Mouse (Mus musculus) layer of hippocampus, postnatal 10 days (tissue): ENCODE measurements at regions not wholly inside any gene's neighbourhood (a gene's known extent, or its start where the extent isn't known, plus 50 kb on each side); places are given as distances from the start of the nearest gene placed in this dataset.
A peak's percentile ranks its signal among the peaks of the same experiment; 100 is the strongest.

Experiments used
- DNase-seq, 2 experiments: peaks; one replicate each; pipeline ENCODE4 v3.0.0; 2021; ENCODE audit warnings: low spot score in 2 of 2

DNA sequence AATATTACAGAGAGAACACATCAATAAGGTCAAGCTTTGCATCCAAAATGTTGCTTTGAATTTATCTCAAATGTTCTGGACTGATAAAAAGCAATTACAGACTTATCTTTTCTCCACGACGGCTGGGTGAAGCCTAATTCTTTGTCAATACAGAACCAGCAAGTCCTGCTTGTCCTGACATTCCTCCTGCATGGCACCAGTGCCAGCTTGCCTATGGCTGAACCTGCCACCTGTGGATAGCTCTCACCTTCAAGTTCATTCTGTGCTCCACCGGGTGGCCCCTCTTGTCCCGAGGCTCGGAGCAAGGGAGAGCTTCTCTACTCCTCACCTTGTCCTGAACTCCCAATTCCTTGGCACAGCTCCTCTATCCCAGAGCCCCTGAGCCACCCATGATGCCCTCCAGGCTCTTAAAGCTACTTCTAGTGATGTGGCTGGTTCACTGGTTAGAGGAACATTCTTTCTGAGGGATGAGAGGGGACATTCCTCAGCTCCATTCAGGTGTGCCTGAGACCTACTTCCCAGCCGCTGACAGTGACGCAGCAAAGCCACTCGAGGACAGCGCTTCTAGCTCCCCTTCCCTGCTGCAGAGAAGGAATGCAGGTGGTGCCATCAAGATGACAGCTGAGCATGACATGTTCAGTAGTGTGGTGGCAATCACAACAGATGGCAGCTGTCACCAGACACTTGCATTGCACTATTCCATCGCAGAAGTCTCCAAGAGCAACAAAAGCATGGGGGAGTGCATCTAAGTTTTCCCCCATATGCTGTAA is 119.5 kb upstream of the Sash1 start:
- DNase-seq: peak; percentile 17 to 32

DNA sequence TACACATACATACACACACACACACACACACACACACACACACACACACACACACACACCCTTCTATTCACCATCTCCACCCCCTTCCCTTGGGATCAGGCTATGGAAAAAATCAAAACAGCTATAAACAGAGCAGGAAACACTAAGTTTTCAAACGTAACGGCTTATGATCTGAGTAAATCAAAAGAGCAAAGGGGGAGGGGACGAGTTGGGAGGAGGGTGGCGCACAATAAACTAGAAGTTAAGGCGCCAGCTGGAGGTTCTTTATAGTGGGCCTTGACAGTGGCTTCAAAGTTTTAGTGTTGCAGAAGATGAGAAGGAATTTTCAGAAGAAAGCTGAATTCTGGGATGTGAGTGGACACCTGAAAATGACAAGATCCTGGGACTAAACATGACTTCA is 116.4 kb upstream of the Sash1 start:
- DNase-seq: no peak

DNA sequence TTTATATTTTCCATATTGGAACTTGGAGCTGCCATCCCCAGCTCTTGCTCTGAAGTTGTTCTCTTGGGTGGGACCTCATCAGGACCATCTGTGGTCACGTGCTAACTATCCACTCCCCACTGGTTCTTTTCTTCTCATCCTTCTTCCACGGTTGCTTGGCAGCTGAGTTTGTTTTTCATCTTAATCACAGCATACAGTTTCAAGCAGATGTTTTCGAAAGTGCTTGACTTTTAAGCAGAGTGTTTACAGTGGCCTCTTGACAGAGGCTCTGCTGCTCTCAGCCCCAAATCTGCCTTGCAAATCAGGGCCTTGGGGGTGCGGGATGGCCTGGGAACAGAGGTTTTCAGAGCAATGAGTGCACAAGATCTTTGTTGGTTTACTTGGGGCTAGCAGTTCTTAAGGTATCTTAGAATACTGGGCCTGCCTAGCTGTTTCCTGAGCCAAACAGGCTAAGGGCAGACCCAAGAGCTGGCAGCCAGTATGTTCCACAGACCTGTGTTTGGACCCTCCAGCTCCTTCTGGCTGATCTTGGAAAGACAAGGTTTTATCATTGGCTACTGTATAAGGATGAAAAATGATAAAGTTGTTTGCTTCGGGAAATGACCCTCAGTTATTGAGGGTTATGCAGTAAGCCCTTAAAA is 113.0 kb upstream of the Sash1 start:
- DNase-seq: no peak

DNA sequence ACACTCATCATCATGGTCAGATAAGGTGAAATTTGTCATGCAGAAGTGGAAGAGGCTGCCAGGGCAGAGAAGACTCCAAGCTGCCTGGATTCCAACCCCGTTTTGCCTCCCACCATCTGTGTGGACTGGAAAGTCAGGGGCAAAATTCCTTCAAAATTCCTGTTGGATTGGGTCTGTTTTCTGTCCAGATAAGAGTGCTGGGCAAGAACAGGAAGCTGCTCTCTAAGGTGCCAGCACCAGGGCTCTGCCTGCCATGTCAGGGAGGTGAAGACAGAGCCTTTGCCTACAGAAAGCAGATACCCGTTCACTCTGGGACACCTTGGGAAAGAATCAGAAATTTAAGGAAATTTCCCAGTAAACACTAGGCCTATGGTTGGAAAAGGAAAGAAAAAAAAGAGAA is 112.5 kb upstream of the Sash1 start:
- no peak for DNase-seq

DNA sequence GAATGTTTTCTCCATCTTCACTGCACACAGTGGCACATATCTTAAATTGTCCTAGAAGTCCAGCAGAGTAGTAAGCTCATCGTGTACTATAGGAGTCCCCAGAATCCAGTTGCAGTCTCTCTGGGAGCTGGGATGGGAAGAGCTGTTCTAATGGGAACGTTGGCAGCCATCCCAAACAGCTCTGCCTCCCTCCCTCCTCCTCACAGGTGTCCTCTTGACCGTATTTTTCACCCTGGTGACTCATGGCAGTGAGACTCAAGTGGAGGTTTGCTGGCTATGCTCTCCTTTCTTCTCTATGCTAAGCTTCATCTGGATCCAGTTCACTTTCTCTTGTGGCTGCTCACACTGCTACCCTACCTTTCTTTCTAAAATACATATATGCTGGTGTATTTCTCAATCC is 109.2 kb upstream of the Sash1 start:
- DNase-seq: no peak

DNA sequence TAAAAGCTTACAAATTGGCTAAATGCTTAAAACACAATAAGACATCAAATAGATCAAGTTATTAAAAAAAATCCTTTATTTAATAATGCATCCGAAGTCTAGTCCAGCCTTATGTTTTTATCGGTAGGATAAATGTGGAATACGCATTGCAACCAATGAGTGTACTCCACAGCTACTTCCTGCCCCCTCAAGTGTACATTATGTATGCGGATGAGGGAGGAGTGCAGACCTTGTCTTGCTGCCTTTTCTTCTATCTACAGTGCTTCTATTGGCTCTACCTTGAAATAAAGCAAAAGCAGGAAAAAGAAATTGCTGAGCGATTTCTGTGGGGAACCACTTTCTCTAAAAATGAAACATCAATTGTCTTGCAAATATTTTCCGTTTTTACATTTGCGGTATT is 100.5 kb upstream of the Sash1 start:
- no peak for DNase-seq

DNA sequence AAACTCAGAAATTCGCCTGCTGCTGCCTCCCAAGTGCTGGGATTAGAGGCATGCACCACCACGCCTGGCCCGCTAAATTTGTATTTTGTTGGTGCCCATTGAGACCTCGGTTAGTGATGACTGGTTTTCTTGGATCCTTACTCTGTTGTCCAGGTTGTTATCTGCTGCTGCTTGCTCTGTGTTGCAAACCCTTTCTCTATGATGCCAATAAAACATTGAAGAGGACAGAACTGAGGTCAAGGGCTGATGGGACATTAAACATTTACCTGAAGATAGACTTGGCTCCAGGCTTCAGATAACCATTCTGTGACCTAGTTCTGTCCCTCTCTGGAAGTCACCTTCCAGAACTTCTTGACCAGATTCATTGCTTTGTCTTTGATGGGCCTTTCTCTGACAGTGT is 97.5 kb upstream of the Sash1 start:
- DNase-seq: no peak

DNA sequence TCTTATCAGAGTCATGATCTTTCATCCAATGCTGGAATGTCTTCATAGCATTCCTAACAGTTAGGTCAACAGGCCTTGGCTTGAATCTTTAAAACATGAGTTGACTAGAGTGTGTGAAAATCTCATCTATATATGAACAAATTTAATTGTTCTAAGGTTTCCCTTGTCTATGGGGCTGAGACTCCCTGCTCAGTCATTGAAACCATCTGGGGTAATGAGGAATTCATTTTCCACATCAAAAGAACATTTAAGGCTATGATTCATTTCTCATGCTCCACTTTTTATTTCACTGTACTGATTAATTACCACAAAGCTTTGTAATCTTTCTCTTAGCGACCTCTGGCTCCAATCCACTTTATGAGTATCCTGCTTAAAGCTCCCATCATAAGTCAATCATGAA is 94.7 kb upstream of the Sash1 start:
- DNase-seq: no peak

DNA sequence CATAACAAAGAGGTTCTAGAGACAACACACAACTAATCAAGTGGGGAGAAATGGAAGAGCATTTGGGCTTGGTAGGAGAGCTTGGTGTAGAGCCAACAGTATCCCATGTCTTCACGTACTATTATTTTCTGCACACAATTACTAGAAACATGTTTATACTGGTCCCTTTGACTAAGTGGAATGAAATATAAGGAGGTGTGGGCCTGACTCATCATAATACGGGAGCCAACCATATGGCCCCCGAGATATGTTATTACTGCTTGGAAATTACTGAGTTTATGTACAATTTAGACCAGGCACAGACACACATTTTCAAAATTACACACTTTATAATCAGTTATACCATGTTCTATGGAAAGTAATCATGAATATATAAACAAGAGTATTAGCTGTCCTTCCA is 92.7 kb upstream of the Sash1 start:
- DNase-seq: no peak

DNA sequence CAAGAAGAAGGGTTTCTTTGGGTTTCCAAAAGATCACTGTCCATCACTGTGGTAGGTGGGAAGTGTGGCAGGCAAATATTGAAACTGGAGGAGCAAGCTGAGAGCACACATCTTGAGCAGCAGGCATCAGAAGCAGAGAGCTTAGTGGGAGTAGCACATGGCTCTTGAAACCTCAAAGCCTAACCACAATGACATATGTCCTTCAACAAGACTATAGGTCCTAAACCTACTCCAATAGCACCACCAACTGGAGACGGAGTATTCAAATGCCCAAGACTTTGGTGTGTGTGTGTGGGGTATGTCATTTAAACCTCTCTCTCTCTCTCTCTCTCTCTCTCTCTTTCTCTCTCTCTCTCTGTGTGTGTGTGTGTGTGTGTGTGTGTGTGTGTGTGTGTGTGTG is 88.1 kb upstream of the Sash1 start:
- DNase-seq: no peak

DNA sequence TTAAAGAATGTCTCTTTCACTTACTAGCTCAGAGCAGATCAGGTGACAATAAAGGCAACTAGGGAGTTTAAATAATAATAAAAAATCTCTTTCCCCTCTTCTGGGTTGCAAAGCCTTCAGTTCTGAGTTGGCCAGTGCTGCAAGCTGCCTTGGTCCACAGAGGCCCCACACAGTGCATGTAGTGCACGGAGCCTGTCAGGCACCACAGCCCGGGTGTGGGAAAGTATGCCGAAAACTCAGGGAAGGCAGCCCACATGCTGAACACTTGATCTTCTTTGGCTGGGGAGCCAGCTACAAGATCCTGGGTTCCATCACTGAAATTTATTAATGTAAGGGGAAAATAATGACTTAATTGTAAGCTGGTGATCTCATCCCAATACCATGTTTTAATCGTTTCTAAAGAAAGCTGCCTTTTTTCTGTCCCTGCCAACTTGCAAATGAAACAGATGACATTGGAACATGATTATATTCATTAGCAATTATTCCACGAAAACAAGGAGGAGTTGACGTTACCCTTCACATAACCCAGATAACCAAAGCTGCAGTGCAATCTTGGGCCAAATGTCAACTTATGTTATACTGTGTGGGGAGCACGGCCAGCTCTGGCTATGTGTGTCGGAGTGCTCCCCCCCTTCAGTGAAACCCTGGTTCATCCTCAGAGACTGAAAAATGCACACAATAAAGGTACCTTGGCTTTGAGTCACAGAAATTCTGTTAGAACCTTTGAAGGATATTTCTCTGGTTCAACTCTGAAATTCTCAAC is 87.1 kb upstream of the Sash1 start:
- DNase-seq: peak; percentile 21 to 28

DNA sequence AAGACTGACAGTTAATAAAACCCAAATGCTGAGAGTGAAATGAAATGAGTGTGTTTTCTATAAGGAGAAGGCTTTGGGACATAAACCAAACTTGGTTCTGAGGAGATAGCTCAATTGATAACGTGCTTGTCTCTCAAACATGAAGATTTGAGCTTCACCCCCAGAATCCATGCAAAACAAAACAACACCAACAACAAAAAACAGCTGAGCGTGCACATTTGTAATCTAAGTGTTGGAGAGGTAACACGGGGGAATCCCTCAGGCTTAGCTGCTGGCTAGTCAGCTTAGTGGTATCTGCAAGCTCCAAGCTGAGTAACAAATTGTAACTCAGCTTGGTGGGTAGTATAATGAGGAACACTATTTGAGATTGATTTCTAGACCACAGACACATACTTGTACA is 84.9 kb upstream of the Sash1 start:
- no peak for DNase-seq

DNA sequence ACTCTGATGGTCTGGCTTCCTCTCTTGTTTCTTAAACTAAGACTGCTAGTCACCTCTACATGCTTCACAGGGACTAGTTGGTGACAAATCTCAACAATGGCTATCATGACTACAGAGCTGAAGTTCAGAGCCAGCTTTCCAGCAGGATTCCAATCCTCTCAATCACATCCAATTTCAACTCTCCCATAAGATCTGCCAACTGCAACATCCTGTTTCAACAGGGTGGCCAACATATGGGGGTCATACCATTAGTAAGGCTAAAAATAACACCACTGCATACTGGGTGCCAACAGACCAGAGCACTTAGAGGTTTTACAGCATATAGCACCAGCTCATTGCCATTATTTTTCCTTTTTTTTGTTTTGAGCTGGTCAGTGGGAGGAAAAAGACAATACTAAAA is 83.7 kb upstream of the Sash1 start:
- DNase-seq: no peak

DNA sequence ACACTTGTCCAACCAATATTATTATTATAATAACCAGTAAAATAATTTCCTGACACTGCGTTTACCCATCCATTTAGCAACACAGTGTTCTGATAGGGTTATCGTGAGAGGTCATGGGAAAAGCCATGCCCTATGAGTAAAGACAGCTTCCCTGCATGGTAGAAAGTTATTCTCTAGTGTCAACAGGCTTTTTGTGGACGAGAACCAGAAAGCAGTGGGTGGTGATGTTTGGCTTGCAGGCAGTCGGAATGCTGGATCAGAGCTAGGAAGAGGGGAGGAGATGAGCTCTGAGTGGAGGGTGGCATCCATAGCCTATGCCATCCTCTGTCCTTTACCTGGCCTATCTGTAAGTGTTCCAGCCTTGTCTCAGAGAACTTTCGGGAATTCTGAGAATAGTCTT is 83.1 kb upstream of the Sash1 start:
- DNase-seq: no peak

DNA sequence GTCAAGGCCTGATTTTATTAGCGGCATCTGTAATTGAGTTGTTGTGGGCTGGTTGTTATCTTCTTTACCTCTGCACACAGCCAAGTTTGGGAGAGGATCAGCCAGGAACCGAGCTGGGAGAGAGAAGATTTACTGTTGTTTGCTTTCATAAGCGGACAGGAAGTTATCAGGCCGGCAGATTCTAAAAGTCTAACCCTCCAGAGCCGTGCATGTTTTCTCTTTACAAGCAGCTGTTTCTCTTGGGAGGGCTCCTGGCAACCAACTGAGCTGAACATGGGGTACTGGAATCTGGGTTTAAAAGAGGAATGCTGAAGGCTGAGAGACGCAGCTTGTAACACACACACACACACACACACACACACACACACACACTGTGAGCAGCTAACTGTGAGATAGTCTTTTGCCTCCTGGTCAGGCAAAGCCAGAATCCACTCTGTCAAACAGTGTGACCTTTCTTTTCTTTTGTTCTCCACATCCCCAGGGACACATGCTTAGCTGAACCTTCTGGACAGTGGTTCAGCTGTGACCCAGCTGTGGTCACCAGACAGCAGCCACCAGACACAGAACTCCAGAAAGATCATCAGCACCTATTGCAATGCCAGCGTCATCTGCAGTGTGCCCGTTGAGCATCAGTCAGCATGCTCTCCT is 82.5 kb upstream of the Sash1 start:
- DNase-seq: peak; percentile 14 to 25

DNA sequence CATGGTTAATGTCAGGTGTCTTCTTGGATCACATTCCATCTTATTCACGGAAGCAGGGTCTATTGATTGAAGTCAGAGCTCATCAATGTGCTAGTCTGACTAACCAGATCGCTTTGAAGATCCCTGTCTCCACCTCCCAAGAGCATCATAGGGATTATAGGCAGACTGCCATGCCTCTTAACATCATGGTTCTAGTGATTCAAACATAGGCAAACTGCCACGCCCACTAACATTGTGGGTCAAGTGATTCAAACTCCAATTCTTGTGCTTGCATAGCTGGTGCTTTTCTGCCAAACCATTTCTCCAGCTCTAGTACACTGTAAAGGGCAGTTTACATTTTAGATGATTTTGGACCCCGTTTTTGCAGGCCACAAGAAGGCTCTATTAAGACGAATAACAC is 77.1 kb upstream of the Sash1 start:
- no peak for DNase-seq

DNA sequence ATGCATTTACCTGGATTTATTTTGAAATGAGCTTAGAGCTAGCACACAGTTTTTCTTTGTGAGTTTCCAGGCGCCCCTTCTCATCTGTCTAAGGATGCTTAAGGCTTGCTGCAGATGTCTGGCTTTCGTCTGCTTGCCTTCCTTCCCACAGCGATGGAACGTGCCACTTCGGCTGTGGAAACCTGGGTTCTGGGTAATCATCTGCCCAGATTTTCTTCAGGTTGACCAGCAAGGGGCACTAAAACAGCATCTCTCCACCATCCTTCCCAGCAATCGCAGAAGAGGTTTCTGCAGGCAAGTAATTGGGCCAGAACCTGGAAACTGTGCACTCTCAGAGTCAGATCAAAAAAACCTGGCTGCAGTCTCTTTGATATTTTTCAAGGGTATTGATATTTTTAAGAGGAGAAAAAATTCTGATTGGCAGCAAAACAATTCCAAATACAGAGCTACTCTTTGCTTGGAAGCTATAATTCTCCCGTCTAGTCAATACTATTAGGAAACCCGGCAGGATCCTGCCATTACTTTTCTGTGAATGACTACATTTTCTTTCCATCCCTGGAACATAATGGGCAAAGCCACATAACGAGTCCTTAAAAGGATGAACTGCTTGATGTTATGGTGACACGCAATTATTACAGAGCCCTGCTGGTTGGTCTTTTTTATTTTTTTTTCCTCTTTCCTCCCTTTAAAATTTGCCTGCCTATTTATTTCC is 75.2 kb upstream of the Sash1 start:
- DNase-seq: peak in 1 of 2 experiments; percentile 24

DNA sequence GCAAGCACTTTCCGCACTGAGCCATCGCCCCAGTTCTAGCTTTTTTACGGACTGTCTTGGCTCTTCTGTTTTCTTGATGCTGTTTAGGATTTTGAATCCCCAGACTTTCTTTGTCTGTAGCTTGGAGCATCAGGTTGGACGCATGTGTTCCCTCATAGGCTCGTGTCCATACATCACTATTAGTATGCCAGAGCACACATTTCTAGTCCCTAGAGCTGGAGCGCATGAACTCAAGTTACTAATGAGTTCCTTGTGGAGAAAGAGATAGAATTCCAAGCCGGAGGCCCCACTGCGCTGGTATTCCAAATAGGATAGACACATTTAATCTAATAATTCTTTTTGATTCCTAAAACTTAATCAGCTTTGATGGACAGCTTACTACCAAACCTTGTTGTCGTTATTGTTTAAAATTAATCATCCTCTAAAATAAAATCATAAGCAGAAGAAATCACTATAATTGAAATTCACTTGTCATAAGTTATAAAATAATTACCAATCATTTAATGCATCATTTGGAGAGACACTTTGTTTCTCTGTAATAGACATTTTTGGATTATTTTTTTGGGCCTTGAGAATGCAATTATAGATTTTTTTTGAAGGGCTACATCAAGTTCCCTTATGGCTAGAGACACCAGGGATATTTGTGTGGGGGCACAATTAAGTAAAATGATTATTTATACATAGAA is 74.5 kb upstream of the Sash1 start:
- DNase-seq: no peak

DNA sequence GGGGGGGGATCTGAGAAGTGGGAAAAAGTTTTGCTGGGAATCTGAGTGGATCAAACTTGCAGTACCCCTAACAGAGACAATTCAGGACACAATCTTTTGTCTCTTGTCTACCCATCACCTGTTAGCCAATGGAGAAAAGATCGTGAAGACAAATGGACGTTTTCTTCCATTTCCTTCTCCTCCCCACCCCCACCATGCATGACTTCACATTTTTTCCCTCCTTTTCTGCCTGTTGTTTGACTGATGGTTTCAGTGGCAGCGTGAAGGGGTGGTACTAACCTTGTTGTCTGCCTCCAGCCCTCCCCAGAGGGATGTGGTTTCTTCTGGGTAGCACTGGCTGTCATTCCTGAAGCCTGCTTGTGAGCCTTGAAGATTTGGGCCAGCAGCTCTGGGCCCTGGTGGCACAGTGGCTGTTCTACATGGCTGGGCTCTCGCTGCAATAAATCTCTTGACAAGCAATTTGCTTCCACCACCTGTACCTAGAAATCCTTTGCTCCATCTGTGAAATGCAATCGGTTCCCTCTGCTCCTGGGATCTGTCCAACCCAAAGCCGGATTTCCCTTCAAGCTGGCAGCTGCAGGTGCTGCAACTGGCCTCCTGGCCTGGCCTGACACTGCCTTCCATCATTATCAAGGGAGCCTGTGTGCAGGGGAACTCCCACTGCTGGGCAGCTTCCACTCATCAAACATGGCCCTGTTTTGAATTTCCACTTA is 69.8 kb upstream of the Sash1 start:
- peak in 1 of 2 experiments; percentile 42 for DNase-seq

DNA sequence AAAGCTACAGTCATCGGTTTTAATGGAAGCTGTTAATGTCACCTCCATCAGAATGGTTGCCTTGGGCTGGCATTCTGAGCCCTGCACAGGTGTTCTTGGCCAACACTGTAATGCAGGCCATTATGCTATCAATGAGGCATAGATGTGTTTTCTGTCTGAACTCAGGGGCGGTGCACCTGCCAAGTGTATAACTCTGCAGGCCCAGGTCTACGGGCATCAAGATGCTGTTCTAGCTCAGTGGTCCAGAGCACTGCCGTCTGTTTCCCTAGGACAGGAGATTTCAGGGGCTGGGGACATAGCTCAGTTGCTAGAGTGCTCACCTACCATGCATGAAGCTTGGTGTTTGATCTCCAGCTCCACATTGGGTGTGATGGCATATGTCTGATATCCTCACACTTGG is 68.1 kb upstream of the Sash1 start:
- no peak for DNase-seq
